12 mouse cellular contexts compared by ENCODE assay signal in genomic region chr8:120860423-120861126, GRCm38 (mm10).
A peak's percentile ranks its signal among the peaks of the same experiment; 100 is the strongest.
DNase-seq lines count a peak whose midpoint lies in the region; ATAC-seq lines count a peak whose summit lies in the region.
"Had no signal": no experiment of that assay in that cellular context is flagged by ENCODE, and none has a peak within 500 bp of the region (broad histone marks: within the 10 kb centered on the region; RNA-seq: fewer than 3 reads in every experiment).

No protein-coding gene starts in this region.

- H3K27ac ChIP-seq in kidney, embryonic 15.5 days: peak overlapping the region; percentile 20; the same call in 1 of the 2 replicates
- peak overlapping the region; percentile 63 for H3K27ac ChIP-seq in embryonic facial prominence, embryonic 14.5 days (replicated peaks; ENCODE audit: low read depth, low read length)
- peak overlapping the region; percentile 48; the same call in 1 of the 2 replicates for H3K27ac ChIP-seq in liver, embryonic 13.5 days

- H3K9ac ChIP-seq in kidney, embryonic 15.5 days: no peak overlapping the region
- H3K9ac ChIP-seq in embryonic facial prominence, embryonic 14.5 days (ENCODE audit: low read depth, low read length): no peak overlapping the region
- H3K9ac ChIP-seq in liver, embryonic 13.5 days: no peak overlapping the region

- no peak for DNase-seq in kidney, postnatal 36 days
- DNase-seq in embryo, embryonic 11 days: peak; percentile 55
- peak; percentile 59 for DNase-seq in embryonic facial prominence, embryonic 14.5 days (ENCODE audit: low spot score)
- DNase-seq in liver, embryonic 13.5 days: no peak
- DNase-seq in layer of hippocampus, postnatal 36 days: no peak
- no peak for DNase-seq in thymus, postnatal 10 days (ENCODE audit: low spot score in 2 of 2)
- no peak for DNase-seq in gastrocnemius, postnatal 25 days
- DNase-seq: cerebellum, adult 9-11 months; kidney, postnatal 25 days; midbrain, embryonic 14.5 days; right cerebral cortex, postnatal 25 days had no signal

- H3K36me3 ChIP-seq in kidney, embryonic 15.5 days: no peaks in the 10 kb centered on the region
- no peaks in the 10 kb centered on the region for H3K36me3 ChIP-seq in embryonic facial prominence, embryonic 14.5 days (ENCODE audit: control insufficient read depth, insufficient read depth, low read length)
- H3K36me3 ChIP-seq in liver, embryonic 13.5 days: no peaks in the 10 kb centered on the region

- H3K27me3 ChIP-seq in kidney, embryonic 15.5 days: peaks cover 36% of the 10 kb centered on the region
- H3K27me3 ChIP-seq in embryonic facial prominence, embryonic 14.5 days (replicated peaks; ENCODE audit: control insufficient read depth, insufficient read depth, low read length): no peaks in the 10 kb centered on the region
- no peaks in the 10 kb centered on the region for H3K27me3 ChIP-seq in liver, embryonic 13.5 days

- no peaks in the 10 kb centered on the region for H3K9me3 ChIP-seq in kidney, embryonic 15.5 days (replicated peaks)
- H3K9me3 ChIP-seq in embryonic facial prominence, embryonic 14.5 days (ENCODE audit: control insufficient read depth, low read length): no peaks in the 10 kb centered on the region
- H3K9me3 ChIP-seq in liver, embryonic 13.5 days (replicated peaks): no peaks in the 10 kb centered on the region

- 0 out of 2 replicates have a peak, but pooled peaks cover 7% of the 10 kb centered on the region for H3K4me1 ChIP-seq in kidney, embryonic 15.5 days
- H3K4me1 ChIP-seq in embryonic facial prominence, embryonic 14.5 days (ENCODE audit: control insufficient read depth, insufficient read depth, low read length): peaks cover 9% of the 10 kb centered on the region
- no peaks in the 10 kb centered on the region for H3K4me1 ChIP-seq in liver, embryonic 13.5 days (replicated peaks)

- WGBS in kidney, embryonic 15.5 days: 53% methylated on average over 24 of the region's 24 CpGs
- 42% methylated on average over 24 of the region's 24 CpGs for WGBS in embryonic facial prominence, embryonic 14.5 days
- 51% methylated on average over 24 of the region's 24 CpGs for WGBS in liver, embryonic 13.5 days (ENCODE audit: insufficient replicate concordance)

- ATAC-seq in kidney, embryonic 15.5 days (replicated peaks; ENCODE audit: low FRiP score): no peak; the same call in 1 of the 2 replicates
- peak; percentile 46; the same call in 1 of the 2 replicates for ATAC-seq in embryonic facial prominence, embryonic 14.5 days (ENCODE audit: low read depth)
- no peak for ATAC-seq in liver, embryonic 13.5 days (ENCODE audit: low read depth)

- H3K4me2 ChIP-seq in kidney, embryonic 15.5 days: no peak overlapping the region
- H3K4me2 ChIP-seq in embryonic facial prominence, embryonic 14.5 days (ENCODE audit: low read depth, low read length): 0 out of 2 replicates have a peak overlapping the region, but pooled peaks have one; percentile 1
- no peak overlapping the region for H3K4me2 ChIP-seq in liver, embryonic 13.5 days

- H3K4me3 ChIP-seq in kidney, embryonic 15.5 days (replicated peaks): no peak overlapping the region
- H3K4me3 ChIP-seq in embryonic facial prominence, embryonic 14.5 days (ENCODE audit: low read depth, low read length): no peak overlapping the region
- H3K4me3 ChIP-seq in liver, embryonic 13.5 days (replicated peaks): no peak overlapping the region

Comparison
In these comparisons a context has a peak if more than half of its experiments do, and no peak if none do; other contexts are left out.
1. DNase-seq: peak in embryo, embryonic 11 days (single experiment) and embryonic facial prominence, embryonic 14.5 days (single experiment); none in kidney, postnatal 36 days (0 of 2), liver, embryonic 13.5 days (single experiment), layer of hippocampus, postnatal 36 days (0 of 2), thymus, postnatal 10 days (0 of 2) and gastrocnemius, postnatal 25 days (single experiment).
2. Peak in every context shown above with its lines, with median percentiles within 50 percentile points of each other: H3K27ac ChIP-seq.